Mouse (Mus musculus) adrenal gland, adult 18-20 months (tissue): ENCODE data around the gene Gm10160. TPM values are rescaled to one million over a fixed set of nuclear protein-coding genes. Genes with fewer than 3 reads are reported as not detected.

Experiments used
- DNase-seq, 2 experiments: peaks; one replicate each; pipeline ENCODE4 v3.0.0; 2021 to 2022; ENCODE audit warnings: low spot score in 2 of 2
- total RNA-seq, 2 experiments: library from RNA; stranded (reverse); gene quantifications; 1 replicate in 1 of 2; 2 replicates in 1 of 2; pipeline ENCODE4 v1.2.3; 2021

Gm10160 gene
- total RNA-seq, 2 experiments from 2014 or later = not detected

DNA sequence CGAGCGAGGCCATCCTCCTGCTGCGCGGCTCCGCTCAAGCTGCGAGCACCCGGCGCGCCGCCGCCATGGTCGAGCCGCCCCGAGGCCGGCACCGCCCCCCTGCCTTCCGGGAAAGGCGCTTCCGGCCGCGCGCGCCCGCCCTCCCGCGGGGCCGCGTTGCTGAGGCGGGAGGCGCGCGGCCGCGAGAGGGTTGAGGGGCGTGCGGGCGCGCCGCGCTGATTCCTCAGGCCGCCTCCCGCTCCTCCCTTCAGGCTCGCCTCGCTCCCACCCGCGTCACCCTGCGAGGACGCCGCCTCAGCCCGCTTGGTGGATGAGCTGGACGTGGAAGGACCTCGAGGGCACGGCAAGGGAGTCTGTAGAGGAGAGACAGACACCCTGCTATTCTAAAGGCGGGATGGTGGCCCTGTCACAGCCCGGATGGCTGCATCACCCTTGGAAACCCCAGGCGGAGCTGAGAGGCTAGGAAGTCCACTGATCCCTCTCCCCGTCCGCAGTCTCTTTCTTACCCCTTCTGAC, 26.2 kb downstream of the Gm10160 start, which contains the start of gene Btbd1:
Btbd1 (minus strand) TSS at position 53 of the 516 bp plus-strand sequence.
- DNase-seq = peak; percentile 89 to 90

DNA sequence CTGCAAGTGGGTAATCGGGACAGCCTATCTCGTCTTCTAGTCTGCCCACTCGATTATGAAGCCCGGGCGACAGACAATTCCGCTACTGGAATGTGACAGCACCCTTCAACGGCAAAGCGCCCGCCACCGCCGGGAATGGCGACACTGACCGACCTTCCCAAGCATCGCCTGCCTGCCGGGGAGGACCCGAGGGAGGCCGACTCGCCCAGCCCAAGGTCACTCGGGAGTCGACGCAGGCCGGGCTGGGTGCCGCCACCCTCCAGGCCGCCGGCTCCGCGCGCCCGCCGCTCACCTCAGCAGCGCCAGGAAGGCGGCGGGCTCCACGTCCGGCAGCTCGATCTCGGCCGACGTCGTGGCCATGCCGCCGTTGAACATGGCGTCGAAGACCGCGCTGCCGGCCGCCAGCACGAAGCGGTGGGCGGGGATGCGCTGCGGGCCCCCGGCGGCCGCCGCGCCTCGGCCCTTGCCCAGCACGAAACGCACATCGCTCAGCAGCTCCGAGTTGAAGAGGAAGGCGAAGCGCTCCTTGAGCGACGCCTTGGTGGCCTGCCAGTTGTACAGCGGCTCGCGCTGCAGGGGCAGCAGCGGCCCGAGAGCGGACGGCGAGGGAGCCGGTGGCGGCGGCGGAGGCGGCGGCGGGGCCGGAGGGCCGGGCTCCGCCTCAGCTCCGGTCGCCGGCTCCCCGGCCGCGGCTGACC, 26.8 kb downstream of the Gm10160 start:
- peak; percentile 65 to 69 for DNase-seq

- DNase-seq = no peak
These were observed 27.6 kb downstream of the Gm10160 start for GRCm38 (mm10) chr7:81827806-81828667.

GRCm38 (mm10) chr7:81825381-81825780, 30.2 kb downstream of the Gm10160 start:
- DNase-seq = peak in 1 of 2 experiments; percentile 27

- DNase-seq = no peak
These were observed 30.7 kb downstream of the Gm10160 start for GRCm38 (mm10) chr7:81824906-81825305.

GRCm38 (mm10) chr7:81806067-81806466, 49.5 kb downstream of the Gm10160 start:
- no peak for DNase-seq

Other genes with a start within 250 kb of the Gm10160 start
- gene Homer2, start 148.3 kb downstream of the Gm10160 start, total RNA-seq = 1 to 10 TPM; 1.7 to 4.9 TPM
- gene Ramac, start 92.9 kb downstream of the Gm10160 start, total RNA-seq = 10 to 100 TPM; 34.7 to 44.7 TPM
- 10 to 100 TPM; 30.4 to 43.2 TPM for gene 3110040N11Rik, start 66.3 kb downstream of the Gm10160 start, total RNA-seq
- 100 to 1,000 TPM; 118 to 124 TPM for gene Btbd1, start 26.4 kb downstream of the Gm10160 start, total RNA-seq
- gene Tm6sf1, start 3.2 kb upstream of the Gm10160 start, total RNA-seq = 10 to 100 TPM; 17.2 to 23.0 TPM
- gene Hdgfl3, start 78.7 kb upstream of the Gm10160 start, total RNA-seq = 1 to 10 TPM; 6.9 to 9.4 TPM
- gene Bnc1, start 136.5 kb upstream of the Gm10160 start, total RNA-seq = 1 to 10 TPM in 1 of 2 experiments, under 1 TPM in 1; 0.60 to 1.5 TPM